Mouse (Mus musculus) cerebellum, adult 2 months (tissue): ENCODE measurements around the gene Pmm1. TPM values are rescaled to one million over a fixed set of nuclear protein-coding genes. Genes with fewer than 3 reads are reported as not detected.
"Not testable (repeated sequence)": the region's sequence is repeated elsewhere in the genome, so short reads cannot be mapped to it uniquely, and the experiment has no call there.

Experiments
- DNase-seq, 2 experiments: peaks; one replicate each; pipeline ENCODE4 v3.0.0; 2021
- H3K27ac ChIP-seq: fragments of 200-500 bp; 2 replicates; pipeline ENCODE4 v1.5.1; 2012; ENCODE audit warnings: low read length, control low read depth, inconsistent platforms; ENCODE audit not compliant: insufficient read depth
- H3K27me3 ChIP-seq: fragments of 200-500 bp; 2 replicates; pipeline ENCODE4 v1.6.1; 2012; ENCODE audit warnings: inconsistent platforms, mild to moderate bottlenecking, low read length, moderate library complexity; ENCODE audit not compliant: control insufficient read depth, insufficient read depth
- H3K4me1 ChIP-seq: fragments of 200-500 bp; 2 replicates; pipeline ENCODE4 v1.6.1; 2011; ENCODE audit warnings: low read length; ENCODE audit not compliant: control insufficient read depth, insufficient read depth
- H3K4me3 ChIP-seq: fragments of 200-500 bp; replicated peaks from 2 replicates; pipeline ENCODE3; 2011; ENCODE audit warnings: mild to moderate bottlenecking, low read depth, low read length, control low read depth; ENCODE audit not compliant: insufficient read depth
- CTCF ChIP-seq: fragments of 200-500 bp; IDR thresholded peaks from 2 replicates; pipeline ENCODE4 v1.5.1; 2011; ENCODE audit warnings: low read depth, mild to moderate bottlenecking, control low read depth, low read length, moderate library complexity, borderline replicate concordance; ENCODE audit not compliant: insufficient read depth
- POLR2A ChIP-seq: fragments of 200-500 bp; IDR thresholded peaks from 2 replicates; pipeline ENCODE4 v1.6.1; 2011; ENCODE audit warnings: low read length, control low read depth, borderline replicate concordance; ENCODE audit not compliant: insufficient read depth
- WGBS: fragments of 180-500 bp; shearing (Covaris S2); methylation state at CpG from one replicate; pipeline ENCODE4 v1.1.7; 2018; 5-methylcytosine and 5-hydroxymethylcytosine counted together
- polyA plus RNA-seq: library from polyadenylated mRNA; depleted of rRNA; stranded (reverse); fragments of >200 nt; gene quantifications from 2 replicates; pipeline ENCODE4 v1.2.3, GENCODE M21; 2012

Pmm1 gene
- polyA plus RNA-seq, 1 experiment: 289 TPM

DNA sequence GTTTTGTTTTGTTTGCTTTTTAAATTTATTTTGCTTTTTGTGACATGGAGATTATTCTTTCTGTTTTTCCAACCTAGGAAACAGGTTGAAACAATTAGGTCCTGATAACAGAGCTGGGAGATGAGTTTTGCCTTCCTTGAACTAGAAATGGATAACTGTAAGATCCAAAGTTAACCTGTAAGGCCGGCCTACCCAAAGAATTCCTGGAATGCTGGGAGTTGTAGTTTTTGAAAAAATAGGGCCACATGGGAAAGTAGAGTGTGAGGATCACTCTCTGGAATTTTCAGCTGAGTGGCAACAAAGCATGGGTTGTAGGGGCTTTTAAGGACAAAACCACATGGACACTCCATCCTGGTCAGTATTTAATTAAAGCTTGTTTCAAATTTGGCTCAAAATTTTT, 21.4 kb upstream of the Pmm1 start:
- Histone ChIP-seq H3K27me3 (no peaks in the 10 kb centered on the region), H3K4me1 (no peaks in the 10 kb centered on the region; the same call in 1 of the 2 replicates), H3K4me3 (no peak overlapping the region), H3K27ac (no peak overlapping the region)
- TF ChIP-seq CTCF (no peak), POLR2A (no peak)
- no peak for DNase-seq
- WGBS: 56% methylated on average over 1 of the region's 1 CpGs

DNA sequence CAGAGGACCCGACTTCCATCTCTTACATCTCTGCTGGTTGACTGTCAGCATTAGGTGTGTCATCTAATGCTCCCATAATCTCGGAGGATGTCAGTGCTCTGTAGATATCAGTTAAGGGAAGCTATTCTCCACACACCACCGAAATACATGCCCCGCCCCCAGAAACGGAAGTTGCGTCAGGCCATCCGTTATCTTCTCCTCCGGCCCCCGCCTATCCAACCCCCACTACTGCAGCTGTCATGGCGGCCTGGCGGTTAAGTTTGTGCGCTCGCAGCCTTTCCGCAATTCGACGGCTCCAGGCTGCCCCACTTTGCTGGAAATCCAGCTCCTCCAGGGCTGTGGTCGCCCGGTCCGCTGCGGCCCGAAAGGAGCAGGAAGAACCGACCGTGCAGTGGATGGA, 19.6 kb upstream of the Pmm1 start, which contains the start of gene 1700029P11Rik:
TSS of gene 1700029P11Rik (plus strand) at position 220 of the 400 bp plus-strand sequence.
- TF ChIP-seq POLR2A: no peak
- TF ChIP-seq CTCF: no peak
- Histone ChIP-seq H3K4me3 (no peak within 1 kb of the TSS), H3K27me3 (no peaks in the 10 kb centered on the region), H3K27ac (no peak within 1 kb of the TSS), H3K4me1 (no peaks in the 10 kb centered on the region)
- no peak for DNase-seq
- 94% methylated on average over 23 of the region's 23 CpGs for WGBS

DNA sequence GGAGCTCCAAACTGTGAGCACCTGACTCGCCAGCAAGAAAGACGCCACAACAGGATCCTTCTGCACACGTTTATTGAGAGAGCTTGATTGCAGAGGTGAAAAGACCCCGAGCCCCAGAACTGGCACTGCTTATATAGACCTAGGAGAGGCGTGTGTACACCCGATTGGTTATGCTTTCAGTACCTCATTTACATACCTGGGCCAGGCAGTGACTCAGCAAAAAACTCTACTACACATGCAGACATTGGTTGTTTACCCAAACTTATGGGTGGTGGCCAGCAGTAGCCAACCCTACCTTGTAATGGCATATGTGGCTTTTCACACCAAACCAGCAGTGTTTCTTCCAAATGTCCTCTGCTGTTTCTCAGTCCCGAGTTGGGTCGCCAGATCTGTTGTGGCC, 14.4 kb upstream of the Pmm1 start:
- not testable (repeated sequence) for H3K4me3 ChIP-seq, H3K27me3 ChIP-seq, DNase-seq, H3K4me1 ChIP-seq, H3K27ac ChIP-seq
- WGBS: 86% methylated on average over 8 of the region's 8 CpGs

DNA sequence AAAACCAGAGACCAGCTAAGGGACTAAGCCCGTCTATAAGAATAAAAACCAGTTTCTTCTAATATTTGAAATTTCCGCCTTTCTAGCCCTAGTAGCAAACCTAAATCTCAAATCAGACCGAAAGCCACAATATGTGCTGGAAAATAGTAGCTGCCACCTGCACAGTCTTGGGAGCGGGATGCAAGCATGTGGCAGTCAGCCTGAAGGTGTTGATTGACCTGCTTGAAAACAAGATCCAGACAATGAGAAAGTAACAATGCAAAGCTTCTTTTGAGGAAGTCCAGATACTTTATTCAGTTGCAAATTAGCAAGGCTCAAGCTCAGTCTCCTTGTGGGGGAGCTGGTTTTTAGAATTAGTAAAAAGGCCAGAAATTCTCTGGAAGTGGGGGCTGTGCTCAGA, 9.8 kb upstream of the Pmm1 start:
- WGBS: 89% methylated on average over 4 of the region's 4 CpGs
- H3K4me3 ChIP-seq, DNase-seq, H3K4me1 ChIP-seq, H3K27ac ChIP-seq, H3K27me3 ChIP-seq: not testable (repeated sequence)

DNA sequence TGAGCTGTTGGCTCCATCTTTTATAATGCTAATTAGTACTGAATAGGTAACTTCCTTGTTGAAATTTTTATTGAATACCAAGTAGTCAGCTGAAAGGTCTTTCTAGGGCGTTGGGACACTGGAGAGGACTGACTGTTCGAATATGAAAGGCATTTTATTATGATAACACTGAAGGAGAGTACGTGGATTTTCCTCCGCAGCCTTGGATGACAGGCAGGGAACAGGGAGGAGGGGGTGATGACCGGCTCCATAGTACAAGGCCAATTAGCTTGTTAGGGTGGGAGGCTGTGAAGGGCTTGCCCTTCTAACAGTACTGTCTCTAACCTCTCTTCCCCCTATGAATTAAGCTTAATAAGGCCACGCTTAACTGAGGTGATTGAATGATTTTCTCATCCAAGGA, 8.9 kb upstream of the Pmm1 start:
- H3K27me3 ChIP-seq, H3K4me1 ChIP-seq, H3K27ac ChIP-seq, H3K4me3 ChIP-seq, DNase-seq: not testable (repeated sequence)
- WGBS: 71% methylated on average over 6 of the region's 6 CpGs

DNA sequence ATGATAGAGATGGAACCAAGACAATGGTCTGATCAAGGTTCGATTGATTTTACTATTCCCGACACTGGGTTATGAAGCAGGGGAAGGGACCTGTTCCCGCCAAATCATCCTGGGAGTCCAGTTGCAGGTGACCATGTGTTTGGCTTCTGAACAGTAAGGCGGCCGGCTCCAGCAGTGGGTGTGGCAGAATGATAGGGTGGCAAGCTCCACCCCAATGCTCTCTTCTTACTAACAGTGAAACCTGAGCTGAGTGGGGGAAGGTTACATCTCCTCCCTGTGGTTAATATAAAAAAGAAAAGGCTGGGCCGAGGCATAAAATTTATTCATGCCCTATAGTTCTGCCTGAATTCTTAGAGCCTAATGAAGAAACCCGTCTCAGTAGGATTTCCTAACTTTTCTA, 8.4 kb upstream of the Pmm1 start:
- WGBS: 78% methylated on average over 7 of the region's 7 CpGs
- no peaks in the 10 kb centered on the region for H3K27me3 ChIP-seq
- no peak overlapping the region for H3K4me3 ChIP-seq
- no peaks in the 10 kb centered on the region for H3K4me1 ChIP-seq
- DNase-seq: no peak
- H3K27ac ChIP-seq: no peak overlapping the region
- TF ChIP-seq CTCF: no peak
- TF ChIP-seq POLR2A: no peak

DNA sequence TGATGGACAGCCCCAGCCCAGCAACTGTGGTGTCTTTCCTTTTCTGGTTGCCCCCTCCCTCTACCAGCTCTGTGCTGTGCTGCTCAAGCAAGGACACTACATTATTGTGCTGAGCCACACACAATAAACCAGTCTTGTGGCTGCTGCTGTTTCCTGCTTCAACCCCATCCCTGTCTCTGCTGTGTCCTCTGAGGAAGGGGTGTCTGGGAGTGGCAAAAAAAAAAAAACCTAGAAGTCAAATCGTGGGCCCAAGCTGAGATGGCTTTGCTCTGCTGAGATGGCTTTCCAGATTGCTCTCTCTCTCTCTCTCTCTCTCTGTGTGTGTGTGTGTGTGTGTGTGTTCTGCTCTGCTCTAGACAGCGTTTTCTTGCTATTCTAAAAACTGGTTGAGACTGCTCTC, 7.7 kb upstream of the Pmm1 start:
- Histone ChIP-seq H3K4me1 (no peaks in the 10 kb centered on the region), H3K4me3 (no peak overlapping the region), H3K27ac (peak overlapping the region; percentile 27; the same call in 1 of the 2 replicates), H3K27me3 (no peaks in the 10 kb centered on the region)
- DNase-seq: no peak
- TF ChIP-seq CTCF (no peak), POLR2A (no peak)
- 66% methylated on average over 2 of the region's 2 CpGs for WGBS

DNA sequence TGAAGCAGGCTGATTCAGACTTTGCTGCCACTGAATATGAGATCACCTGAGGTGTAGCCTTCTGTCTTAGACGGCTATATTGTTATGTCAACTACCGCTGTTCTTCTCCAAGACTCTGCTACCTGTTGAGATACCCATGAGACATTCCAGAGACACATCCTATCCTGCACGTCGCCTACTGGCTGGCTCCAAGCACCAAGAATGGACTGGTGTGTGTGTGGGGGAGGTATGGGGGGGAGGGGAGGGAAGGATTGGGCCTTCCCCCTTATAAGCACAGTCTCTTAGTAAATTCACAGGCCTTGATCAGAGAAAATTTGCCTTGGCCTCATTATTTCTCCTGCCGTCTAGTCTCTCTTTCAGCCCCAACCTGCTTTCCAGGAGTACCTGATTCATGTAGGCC, 7.1 kb upstream of the Pmm1 start:
- no peaks in the 10 kb centered on the region for H3K4me1 ChIP-seq
- no peak overlapping the region for H3K4me3 ChIP-seq
- no peak overlapping the region for H3K27ac ChIP-seq
- TF ChIP-seq POLR2A (no peak), CTCF (no peak)
- no peaks in the 10 kb centered on the region for H3K27me3 ChIP-seq
- no peak for DNase-seq
- WGBS: 88% methylated on average over 5 of the region's 5 CpGs

DNA sequence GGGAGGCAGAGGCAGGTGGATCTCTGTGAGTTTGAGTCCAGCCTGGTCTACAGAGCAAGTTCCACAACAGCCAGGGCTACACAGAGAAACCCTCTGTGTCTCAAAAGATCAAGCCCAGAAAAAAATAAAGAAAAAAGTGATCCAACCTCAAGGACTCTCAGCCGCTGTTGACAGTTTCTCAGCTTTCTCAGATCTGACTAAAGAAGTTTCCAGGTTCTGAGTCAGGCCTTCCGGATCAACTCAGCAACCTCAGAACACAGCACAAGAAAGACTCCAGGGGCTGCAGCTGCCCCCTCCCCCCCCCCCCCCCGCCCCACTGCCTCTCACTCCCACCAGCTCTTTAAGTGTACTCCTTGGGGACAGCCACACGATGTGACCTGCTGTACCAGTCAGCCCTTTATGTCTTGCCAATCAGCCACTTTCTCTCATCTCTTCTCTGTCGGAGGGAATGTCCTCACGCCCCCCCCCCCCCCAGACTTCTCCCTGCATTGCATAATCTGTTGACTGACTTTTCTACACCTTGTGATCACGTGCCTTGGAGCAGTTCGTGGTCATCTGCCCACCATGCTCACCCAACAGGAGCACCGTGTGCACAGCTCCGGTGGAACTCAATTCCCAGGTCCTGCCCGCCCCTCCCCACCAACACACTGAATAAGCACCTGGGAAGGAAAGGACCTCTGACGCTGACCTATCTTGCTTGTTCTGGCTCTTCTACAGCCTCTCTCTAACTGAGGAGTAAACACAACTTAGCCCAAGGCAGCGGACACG, 5.5 kb upstream of the Pmm1 start:
- no peak for DNase-seq
- TF ChIP-seq POLR2A: no peak
- no peak for TF ChIP-seq CTCF
- Histone ChIP-seq H3K4me3 (no peak overlapping the region), H3K27me3 (no peaks in the 10 kb centered on the region), H3K4me1 (no peaks in the 10 kb centered on the region), H3K27ac (no peak overlapping the region)
- 77% methylated on average over 14 of the region's 14 CpGs for WGBS
